Mouse (Mus musculus) right cerebral cortex, postnatal 10 days (tissue): Measurements from ENCODE around the gene Gcnt4.
"Not testable (repeated sequence)": the region's sequence is repeated elsewhere in the genome, so short reads cannot be mapped to it uniquely, and the experiment has no call there.

ENCODE experiments used
- DNase-seq, 2 experiments: peaks; one replicate each; pipeline ENCODE4 v3.0.0; 2021; ENCODE audit warnings: low spot score in 2 of 2

Gcnt4 gene

DNA sequence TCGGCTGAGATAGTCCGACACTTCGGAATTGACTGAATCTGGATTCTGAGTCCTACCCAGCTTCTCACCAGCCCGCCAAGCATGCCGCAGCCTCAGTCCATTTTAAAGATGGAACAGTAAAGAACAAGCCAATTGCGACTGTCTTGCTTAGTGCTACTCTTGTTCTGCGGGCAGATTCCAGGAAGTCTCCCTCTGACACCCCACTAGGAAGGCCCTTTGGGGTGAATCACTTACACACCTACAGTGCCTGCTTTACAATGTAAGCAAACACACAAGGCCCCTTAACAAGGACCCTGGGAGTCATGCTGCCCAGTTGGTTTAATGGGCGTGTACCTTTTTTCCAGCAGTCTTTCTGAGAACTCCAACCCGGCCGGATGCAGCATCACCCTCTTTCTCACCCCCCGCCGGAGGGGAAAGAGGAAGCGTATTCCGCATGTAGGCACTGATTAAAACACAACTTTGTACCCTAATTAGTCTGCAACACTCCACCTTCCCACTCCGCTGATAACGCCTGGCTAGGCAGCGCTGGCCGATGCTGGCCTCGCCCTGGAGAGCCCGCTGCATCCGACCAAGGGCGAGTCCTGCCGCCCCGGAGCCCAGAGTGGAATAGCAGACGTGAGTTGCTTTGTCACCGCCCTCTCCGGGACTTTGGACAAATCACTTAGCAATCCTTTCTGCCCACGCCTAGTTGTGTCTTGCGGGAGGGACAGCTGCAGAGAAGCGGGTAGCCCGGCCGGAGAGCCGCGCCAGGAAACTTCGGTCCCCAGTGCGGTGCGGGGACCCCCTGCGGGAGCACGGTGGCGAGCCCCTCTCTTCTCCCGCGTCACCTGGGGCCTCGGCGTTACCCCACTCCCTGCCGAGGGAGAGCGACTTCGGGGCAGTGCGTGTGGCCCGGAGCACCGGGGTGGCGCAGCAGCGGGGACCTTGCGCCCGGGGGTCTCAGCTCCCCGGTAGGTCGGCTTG is at the start of gene Gcnt4:
Gene Gcnt4, plus strand, starts transcription at position 691 of the 963 bp plus-strand sequence.
- no peak for DNase-seq

DNA sequence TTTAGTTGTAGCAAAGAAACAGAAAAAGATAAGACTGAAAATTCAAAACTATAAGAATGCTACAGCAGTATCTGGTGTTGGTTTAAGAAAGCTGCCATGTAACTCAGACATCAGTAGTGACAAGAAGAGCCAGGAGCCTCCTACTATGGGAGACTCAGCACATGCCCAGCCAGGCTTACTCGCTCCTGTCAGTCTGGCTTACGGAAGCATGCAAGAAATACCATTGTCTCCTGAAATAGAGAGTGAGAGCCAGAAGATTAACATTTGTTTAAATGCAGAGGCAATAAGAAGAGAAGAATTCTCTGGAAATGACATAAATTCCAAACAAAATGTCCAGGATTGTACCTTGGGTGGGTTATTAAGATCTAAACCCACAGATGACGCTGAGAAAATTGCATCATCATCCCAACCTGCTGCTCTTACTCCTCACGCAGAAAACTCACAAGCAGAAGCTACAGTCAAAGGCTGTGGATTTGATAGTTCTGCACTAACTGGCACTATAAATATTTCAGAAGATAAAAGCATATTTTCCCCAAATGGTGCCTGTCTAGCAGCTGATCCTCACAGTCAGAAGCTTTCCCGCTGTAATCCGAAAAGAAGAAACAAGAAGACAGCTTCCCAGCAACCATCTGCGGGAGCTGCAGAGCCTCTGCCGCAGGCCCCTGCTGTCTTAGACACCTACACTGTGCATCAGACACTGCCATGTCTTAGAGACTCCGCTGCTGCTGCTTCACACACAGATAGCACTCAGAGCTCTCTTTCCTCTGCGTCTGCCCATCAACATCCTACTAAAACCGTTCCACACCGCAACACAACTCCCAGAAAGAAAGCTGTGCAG is 46.0 kb upstream of the Gcnt4 start:
- peak; percentile 51 to 64 for DNase-seq

DNA sequence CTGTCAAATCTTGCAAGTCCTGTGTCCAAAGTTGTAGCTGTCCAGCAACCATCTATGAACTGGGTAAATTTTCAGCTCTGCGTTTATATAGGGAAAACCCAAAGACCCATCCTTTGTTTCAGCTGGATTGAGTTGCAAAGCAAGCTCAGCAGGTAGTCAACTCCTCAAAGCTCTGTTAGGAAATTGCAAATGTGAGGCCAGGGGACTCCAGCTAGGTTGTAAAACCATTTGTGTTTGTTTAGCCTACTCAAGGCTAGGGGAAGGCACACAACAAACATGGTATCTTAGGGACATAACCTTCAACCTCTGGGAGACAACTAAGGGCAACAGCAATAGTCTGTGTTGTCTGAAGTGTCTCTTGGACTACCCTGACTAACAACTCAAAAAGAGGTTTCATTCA is 40.0 kb upstream of the Gcnt4 start:
- no peak for DNase-seq

DNA sequence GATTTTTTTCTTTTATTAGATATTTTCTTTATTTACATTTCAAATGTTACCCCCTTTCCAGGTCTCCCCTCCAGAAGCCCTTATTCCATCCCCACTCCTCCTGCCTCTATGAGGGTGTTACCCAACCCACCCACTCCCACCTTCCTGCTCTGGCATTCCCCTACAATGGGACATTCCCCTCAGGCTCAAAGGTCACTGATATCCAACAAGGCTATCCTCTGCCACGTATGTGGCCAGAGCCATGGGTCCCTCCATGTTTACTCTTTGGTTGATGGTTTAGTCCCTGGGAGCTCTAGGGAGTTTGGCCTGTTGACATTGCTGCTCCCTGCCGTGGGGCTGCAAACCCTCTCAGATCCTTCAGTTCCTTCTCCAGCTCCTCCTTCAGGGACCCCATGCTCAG is 34.5 kb upstream of the Gcnt4 start:
- no peak for DNase-seq

DNA sequence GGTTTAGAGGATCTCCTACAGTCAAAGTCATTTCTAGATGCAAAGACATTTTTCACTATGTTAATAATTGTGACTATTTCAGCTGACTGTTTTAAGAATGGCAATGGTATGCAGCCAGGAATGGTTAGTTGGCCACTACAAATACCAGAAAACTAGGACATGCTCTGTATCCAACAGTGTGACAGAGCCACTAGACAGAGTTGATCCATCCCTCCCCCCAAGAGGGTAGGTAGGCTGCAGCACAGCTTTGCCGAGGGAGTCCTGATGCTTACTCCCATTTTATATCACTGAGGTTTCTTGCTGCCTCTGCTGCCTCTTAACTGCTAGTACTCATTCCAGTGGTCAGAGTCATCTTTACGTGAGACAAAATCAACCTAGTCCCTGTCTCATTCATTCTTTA is 29.3 kb upstream of the Gcnt4 start:
- no peak for DNase-seq

DNA sequence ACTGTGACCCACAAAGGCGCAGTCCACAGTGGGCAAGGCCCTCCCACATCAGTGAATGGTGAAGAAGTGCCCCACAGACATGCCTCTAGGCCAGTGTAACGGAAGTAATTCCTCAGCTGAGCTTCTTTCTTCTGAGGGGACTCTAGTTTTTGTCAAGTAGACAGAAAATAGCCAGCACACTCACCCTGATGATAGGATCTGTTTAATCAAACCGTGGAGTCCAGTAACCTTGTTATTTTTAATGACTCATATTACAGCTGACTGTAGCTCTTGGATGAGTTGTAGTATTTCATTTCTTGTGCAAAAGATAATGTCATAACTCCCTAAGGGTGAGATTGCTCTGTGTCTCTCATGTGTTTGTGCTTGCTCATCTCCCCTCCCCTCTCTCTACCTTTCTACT is 17.8 kb upstream of the Gcnt4 start:
- no peak for DNase-seq

DNA sequence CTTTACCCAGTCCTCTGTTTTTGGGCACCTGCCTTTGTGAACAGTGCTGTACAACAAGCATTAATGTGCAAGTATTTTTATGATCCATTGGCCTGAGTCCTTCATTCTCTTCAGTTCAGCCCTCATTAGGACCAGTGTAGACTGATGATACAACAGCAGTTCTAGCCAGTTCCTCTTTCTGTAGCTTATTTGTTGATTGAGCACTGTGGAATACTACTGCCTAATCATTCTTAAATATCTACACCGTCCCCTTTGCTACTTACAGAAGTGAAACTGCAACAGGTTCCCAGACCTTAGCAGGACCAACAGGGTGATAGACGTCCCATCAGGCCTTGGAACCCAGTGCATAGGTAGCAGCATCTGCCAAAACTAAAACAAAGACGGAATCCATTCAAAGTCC is 13.3 kb upstream of the Gcnt4 start:
- DNase-seq = no peak

DNA sequence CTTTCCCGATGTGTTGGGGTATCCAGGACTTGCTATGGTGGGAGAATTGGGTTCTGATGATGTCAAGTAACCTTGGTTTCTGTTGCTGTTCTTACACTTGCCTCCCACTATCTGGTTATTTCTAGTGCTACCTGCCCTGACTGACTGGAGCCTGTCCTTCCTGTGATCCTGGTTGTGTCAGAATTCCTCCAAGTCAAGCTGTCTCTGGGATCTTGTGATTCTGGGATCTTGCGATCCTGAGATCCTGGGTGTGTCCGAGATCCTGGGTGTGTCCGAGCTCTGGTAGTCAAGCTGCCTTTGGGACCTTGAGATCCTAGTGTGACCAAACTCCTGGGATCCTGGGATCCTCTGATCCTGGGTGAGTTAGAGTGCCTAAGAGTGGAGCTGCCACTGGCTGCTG is 1.4 kb upstream of the Gcnt4 start:
- not testable (repeated sequence) for DNase-seq

DNA sequence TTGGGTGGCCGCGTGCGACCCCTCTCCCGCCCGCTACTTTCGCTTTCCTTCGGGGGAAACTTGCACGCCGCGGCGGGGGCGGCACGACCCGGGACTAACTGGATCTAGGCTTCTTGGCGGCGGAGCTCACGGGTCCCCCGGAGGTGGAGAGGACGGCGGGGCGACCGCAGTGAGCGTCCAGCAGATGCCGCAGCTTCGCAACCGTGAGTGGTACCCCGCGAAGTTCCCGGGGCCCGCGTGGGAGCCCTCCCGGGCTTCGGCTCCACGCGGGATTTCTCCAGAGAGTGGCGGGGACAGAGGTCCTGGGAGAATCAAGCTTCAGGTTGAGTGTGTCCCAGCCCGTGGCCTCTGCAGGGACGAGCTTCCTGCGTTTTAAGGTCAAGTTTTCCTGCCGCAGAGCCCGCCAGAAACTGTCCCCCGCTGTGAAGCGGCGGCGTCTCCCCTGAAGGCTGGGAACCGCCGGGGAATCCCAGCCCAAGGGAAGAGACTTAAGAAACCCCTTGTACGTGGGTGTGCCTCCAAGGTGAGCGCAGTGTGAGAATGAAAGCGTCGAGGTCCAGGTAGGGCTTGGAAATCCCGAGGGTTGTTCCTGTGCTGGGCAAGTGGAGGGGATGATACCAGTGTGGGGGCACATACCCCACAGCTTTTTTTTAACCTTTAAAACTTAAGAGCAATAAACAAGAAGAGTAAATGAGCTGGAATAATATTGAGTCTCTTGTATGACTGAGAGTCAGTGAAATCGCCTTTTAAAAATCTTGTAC is 676 bp downstream of the Gcnt4 start:
- DNase-seq = no peak

DNA sequence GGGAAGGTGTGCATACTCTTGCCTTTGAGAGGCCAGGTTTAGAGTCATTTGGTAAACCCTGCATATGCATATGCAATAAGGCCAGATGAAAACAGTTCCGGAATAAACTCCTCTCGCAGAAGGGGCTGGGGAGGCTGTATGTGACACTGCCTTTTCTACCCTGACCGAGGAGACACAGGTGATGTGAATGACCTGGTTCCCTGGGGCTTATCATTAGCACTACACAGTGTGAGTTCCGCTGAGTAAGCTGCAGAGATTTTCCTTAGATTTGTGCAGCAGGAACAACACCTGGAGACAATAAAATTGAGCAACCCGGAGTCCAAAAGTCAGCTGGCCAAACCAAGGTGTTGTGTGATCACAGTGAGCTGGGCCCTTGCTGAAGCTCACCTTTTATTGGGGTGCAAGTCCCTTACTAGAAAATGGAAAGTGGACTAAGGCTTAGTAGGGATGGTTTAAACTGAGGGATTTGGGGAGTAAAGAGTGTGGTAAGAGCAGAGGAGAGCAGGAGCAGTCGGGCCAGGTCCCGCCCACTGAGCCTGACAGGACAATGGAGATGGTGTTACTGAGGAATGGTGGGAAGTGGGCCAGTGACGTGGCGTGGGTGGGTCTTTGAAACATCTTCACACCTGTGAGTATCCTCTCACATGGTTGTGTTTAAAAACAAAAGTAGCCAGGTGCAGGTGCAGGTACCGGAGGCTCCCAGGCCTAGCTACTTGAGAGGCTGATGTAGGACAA is 1.7 kb downstream of the Gcnt4 start:
- no peak for DNase-seq

DNA sequence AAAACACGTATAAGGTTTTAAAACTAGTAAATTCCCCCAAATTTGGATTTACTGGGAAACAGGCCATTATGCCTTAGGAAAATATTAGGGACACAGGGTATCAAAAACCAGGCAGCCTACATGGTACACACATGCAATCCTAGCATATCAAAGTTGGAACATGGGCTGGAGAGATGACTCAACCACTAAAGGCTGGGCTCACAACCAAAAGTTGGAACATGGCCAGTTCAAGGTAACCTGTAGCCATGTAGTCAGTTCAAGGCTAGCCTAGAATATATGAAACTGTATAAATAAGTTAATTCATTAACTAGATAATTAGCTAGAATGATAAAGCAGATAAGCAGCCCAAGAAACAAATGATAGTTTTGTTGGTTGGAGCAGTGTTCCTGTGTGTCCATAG is 3.3 kb downstream of the Gcnt4 start:
- DNase-seq = no peak

DNA sequence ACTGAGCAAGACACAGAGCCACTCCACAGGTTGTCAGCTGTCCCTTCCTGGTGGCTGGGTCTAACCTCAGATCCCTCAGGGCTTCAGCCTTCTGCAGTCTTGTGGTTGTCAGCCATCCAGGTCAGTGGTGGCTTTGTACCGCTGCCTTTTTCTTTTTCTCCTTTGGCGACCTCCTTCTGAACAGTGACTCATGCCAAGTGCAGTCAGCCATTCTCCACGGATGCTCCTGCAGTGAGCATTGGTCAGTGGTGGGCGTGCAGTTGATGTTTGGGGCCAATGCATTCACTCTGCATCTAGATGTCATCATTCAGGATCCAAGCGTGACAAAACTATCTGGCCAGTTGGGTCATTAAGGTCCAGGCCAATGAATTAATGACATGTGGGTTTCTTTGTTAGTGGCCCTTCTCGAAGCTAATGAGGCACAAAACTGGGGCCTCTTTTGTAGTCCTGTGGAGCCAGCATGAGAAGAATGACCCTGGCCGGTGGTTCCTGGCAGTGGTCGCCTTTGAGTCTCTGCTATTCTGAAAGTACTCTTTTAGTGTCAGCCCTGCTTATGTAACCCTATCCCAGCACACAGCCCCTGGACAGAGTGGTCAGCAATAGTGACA is 4.0 kb downstream of the Gcnt4 start:
- peak; percentile 61 to 76 for DNase-seq

DNA sequence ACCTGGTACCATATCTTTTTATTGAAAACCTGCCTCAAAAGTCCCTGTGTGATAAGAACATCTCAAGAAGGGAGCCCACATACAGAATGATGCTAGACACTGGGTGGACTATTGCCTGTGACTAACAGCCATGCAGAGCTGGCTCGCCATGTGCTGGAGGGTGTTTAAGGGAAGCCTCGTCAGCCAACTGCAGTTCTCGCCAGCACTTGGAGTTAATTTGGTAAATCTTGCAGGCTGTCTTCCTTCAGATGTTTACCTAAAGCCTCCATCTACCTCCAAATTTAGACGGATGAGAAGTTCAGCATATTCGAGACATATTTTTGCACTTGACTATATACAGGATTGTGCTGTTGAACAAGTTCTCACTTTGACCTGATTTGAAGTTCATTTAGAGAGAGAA is 8.3 kb downstream of the Gcnt4 start:
- DNase-seq = peak; percentile 73 to 85

DNA sequence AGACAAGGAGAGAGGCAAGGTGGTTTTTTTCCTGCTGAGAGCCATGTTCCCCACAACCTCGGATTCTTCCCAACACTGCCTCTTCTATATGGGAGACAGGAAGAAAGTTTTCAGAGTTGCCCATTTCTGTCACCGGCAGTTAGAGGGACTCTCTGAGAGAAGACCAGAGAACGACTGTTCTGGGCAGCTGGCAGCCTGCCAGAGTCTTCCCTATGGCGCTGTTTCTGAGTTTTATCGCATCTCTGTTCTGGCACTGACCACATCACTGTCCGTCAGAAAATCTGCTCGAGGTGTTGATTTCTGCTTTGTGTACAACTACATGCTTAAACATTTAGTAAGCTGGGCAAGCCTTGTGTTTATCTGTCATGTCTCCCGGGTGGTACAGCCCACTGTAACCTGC is 8.9 kb downstream of the Gcnt4 start:
- DNase-seq = peak in 1 of 2 experiments; percentile 46

DNA sequence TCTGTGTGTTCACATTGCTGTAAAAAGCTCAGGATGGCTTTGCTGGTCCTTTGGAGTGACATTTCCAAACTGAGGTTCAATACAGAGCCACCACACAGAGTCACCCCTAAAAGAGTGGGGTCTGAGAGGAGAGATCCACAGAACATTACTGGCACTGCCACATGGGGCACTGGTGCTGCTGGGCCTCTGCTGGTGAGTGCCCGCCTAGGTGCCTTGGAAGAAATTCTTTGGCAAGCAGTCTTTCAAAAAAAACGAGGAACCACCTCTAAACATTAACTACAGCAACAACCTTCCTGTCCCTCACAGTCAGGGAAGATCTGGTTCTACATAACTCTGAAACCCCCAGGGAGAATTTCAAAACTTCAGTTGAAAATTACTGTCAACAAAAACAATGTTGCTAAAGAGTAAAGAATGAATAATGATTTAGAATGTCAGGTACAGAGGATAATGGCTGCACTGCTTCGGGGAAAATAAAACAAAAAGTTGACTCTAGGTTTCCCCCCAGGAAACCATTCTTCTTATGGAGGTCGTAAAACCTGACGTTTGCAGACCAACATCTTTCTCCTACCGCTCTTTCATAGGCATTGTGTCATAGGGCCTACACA is 11.8 kb downstream of the Gcnt4 start:
- no peak for DNase-seq

DNA sequence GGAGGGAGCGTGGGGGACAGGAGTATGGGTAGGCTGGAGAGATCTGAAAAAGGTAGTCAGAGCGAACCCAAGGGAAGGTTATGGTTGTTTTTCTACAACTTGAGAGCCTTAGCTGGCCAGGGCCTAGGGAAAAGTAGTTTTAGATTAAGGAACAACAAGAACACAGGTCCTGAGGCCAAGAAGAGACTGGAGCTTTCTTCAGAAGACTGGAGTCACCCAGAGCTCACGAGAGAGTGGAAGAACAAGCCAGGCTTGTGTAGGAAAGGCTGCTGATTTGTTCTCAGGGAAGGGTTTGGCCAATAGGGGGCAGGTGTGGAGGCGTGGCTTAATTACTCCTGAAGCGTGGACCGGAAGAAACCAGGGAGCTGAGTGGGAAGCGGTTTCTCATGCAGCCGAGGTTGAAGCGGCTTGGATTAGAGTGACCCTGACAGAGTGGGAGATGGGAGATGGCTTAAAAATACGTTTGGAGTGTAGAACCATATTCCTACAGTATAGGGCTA is 12.6 kb downstream of the Gcnt4 start:
- DNase-seq = no peak

DNA sequence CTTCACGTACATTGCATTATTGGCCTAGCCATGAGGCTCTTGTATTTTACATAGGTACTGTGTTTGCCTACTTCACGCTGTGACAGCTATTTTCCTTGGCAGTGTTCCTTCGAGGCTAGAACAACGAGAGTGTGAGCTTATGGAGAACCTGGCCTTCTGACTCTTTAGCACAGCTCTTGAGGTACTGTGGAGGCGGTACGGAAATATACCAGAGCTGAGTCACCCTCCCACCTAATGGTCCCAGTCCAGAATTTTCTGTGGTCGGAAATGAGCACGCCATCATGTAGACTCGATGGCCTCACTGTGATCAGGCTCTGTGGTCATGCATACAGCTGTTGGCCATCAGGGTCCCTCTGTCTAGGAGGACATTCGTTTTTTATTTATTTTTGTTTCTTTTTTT is 15.2 kb downstream of the Gcnt4 start:
- DNase-seq = no peak

DNA sequence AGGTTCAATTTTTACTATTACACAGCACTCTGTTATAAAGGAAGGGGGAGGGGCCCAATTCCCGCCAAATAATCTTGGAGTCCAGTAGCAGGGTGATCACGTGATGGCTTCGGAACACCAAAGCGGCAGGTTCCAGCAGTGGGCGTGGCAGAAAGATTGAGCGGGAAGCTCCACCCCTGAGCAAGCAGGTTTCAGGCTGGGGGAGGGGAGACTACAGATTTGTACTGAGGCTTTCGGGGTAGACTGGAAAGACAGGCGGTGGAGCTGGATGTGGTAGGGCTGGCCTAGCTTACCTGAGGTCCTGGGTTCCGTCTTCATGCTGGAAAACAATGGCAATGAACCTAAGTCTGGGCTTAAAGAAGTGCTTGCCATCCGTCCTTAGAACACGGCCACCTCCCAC is 17.0 kb downstream of the Gcnt4 start:
- DNase-seq = not testable (repeated sequence)

DNA sequence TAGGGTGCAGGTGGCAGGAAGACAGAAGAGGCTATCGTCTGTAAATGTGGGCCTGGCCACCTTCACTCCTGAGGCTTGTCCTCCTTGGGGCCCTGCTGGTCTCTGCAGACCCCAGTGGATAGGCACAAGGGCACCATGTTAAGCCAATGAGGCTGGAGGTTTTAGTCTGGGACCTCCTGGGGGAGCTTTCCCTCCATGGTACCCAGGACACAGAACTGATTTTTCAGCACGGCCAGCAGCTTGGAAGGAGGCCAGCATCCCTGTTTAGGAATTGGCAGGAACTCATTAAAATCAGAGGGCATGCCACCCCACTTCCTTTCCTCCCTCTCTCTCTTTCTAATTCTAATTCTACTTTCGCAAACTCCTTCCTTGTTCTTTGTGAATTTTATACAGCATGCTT is 19.1 kb downstream of the Gcnt4 start:
- peak; percentile 78 to 81 for DNase-seq

DNA sequence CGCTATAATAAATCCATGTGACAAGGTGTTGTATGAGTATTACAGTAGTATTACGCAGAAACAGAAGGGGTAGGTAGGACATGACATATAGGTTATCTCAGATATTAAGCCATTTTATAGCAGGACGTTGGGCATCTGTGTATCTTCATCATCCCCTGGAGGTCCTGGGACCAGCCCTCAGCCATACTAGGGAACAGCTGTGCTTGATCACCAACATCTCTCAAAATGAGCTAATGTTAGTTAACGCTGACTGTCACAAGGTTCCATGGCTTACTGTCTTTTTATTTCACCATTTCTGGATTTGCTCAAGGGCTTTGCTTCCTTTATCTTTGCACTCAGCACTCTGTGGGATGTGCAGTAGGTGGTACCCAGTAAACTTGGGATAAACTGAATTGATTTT is 21.3 kb downstream of the Gcnt4 start:
- DNase-seq = no peak
